Mouse (Mus musculus) embryonic facial prominence, embryonic 10.5 days (tissue): ENCODE measurements around the gene Prrt1. TPM values are rescaled to one million over a fixed set of nuclear protein-coding genes. Genes with fewer than 3 reads are reported as not detected.
A peak's percentile ranks its signal among the peaks of the same experiment; 100 is the strongest.

Experiments
- DNase-seq: peaks from one replicate; pipeline ENCODE4 v3.0.0-alpha.2; 2017; ENCODE audit warnings: low spot score
- H3K27ac ChIP-seq: fragments of 300-500 bp; sonication (generic); replicated peaks from 2 replicates; pipeline ENCODE4 v1.5.1; 2016; ENCODE audit warnings: mild to moderate bottlenecking
- H3K27me3 ChIP-seq: fragments of 300-500 bp; sonication (generic); replicated peaks from 2 replicates; pipeline ENCODE4 v1.6.1; 2016; ENCODE audit warnings: low read depth, mild to moderate bottlenecking; ENCODE audit not compliant: poor library complexity, severe bottlenecking
- H3K36me3 ChIP-seq: fragments of 300-500 bp; sonication (generic); replicated peaks from 2 replicates; pipeline ENCODE4 v1.6.1; 2016; ENCODE audit warnings: mild to moderate bottlenecking, moderate library complexity
- H3K4me1 ChIP-seq: fragments of 300-500 bp; sonication (generic); 2 replicates; pipeline ENCODE4 v1.6.1; 2016
- H3K4me3 ChIP-seq: fragments of 300-500 bp; sonication (generic); 2 replicates; pipeline ENCODE4 v1.5.1; 2016; ENCODE audit warnings: mild to moderate bottlenecking, moderate library complexity
- H3K9me3 ChIP-seq: fragments of 300-500 bp; sonication (generic); 2 replicates; pipeline ENCODE4 v1.6.1; 2016; ENCODE audit warnings: mild to moderate bottlenecking
- WGBS: fragments of 180-500 bp; shearing (Covaris S2); methylation state at CpG from one replicate; pipeline ENCODE4 v1.1.7; 2016; 5-methylcytosine and 5-hydroxymethylcytosine counted together
- polyA plus RNA-seq: library from polyadenylated mRNA; unstranded; fragments of >200 nt; fragmentation: Nextera tagmentation; extraction: Ambion mirVana; gene quantifications from 2 replicates; pipeline ENCODE4 v1.2.1, GENCODE M21; 2016

Prrt1 gene
- polyA plus RNA-seq, 1 experiment from 2014 or later = 0.12 TPM

DNA sequence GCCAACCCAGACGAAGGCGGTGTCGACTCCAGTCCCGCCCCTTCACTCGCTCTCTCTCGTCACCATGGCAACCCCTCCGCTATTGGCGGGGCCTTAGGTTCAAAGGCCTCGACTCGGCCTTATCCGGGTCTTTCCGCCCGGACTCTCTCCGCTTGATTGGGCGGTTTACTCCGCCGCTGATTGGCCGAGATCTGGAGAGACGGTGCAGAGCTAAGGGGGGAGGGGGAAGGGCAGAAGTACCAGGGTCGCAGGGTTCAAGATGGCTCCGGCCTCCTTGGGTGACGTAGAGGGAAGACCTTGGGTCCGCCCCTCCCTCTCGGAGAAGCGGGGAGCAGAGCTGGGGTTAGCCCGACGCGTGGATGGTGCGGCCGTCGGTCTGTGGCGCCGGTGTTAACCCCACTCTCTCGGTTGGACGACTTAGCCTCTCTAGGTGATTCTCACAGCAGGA is 25.2 kb upstream of the Prrt1 start, which contains the start of gene Agpat1:
TSS of gene Agpat1 (plus strand) at position 202 of the 448 bp plus-strand sequence.
- Histone ChIP-seq H3K9me3 (no peaks in the 10 kb centered on the region), H3K4me3 (peak within 1 kb of the TSS; percentile 96), H3K4me1 (peaks cover 56% of the 10 kb centered on the region), H3K27ac (peak within 1 kb of the TSS; percentile 95), H3K27me3 (no peaks in the 10 kb centered on the region), H3K36me3 (peaks cover 41% of the 10 kb centered on the region)
- WGBS = under 1% methylated on average over 35 of the region's 35 CpGs
- peak; percentile 100 for DNase-seq

DNA sequence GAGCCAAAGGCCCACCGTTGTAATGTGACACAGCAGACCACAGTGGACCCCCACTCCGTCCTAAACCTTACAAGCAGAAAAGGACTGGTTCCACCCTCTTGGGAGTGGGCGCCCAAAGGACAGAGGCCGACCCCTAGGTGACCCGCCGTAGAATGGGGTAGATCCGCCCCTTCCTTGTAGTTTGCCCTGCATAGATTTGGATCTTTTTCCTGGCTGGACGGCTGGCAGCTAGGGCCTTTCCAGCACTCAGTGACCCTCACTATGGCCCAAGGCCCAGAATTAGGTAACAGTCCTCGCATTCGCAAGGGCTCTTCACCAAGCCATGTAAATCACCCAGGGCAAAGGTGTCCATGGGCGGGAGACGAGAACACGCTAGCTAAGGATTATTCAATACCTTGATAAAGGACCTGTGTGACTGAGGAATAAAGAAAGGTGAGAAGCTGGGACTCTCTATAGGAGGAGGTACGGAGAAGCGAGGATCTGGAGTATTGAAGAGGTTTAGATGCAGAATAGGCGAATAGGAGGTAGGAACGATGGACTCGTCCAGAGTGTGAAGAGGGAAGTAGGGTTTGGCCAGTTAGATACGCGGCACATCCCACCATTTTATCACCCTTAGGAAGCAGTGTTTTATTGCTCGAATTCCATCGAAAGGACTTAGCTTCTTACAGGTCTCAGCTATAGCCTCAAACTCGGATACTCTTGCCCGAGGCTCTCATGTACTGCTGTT is 24.7 kb upstream of the Prrt1 start:
- DNase-seq = no peak
- WGBS = 18% methylated on average over 24 of the region's 24 CpGs
- H3K9me3 ChIP-seq = no peaks in the 10 kb centered on the region
- peak overlapping the region; percentile 96 for H3K4me3 ChIP-seq
- no peaks in the 10 kb centered on the region for H3K27me3 ChIP-seq
- peaks cover 41% of the 10 kb centered on the region for H3K36me3 ChIP-seq
- H3K27ac ChIP-seq = peak overlapping the region; percentile 95
- H3K4me1 ChIP-seq = peaks cover 52% of the 10 kb centered on the region

DNA sequence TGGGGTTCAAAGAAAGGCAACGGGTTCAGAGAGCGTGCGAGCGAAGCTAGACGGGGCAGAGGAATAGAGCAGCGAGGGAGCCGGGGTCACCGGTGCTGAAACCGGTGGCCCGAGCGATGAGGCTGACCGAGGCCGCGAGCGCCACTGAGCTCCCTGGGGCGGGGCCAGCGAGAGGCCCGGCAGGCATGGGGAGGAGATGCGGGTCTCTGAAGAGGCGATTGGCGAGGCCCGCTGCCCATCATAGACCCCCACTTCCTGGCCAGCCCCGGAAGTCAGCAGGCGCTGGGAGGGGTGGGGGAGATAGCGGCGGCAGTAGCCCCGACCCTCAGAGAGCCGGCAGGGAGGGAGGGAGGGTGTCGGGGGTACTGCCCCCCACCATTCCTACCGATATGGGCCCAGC is 23.7 kb upstream of the Prrt1 start:
- H3K9me3 ChIP-seq = no peaks in the 10 kb centered on the region
- no peaks in the 10 kb centered on the region for H3K27me3 ChIP-seq
- under 1% methylated on average over 30 of the region's 30 CpGs for WGBS
- H3K4me3 ChIP-seq = peak overlapping the region; percentile 96
- H3K36me3 ChIP-seq = peaks cover 40% of the 10 kb centered on the region
- DNase-seq = peak; percentile 97
- H3K4me1 ChIP-seq = peaks cover 52% of the 10 kb centered on the region
- H3K27ac ChIP-seq = peak overlapping the region; percentile 95

DNA sequence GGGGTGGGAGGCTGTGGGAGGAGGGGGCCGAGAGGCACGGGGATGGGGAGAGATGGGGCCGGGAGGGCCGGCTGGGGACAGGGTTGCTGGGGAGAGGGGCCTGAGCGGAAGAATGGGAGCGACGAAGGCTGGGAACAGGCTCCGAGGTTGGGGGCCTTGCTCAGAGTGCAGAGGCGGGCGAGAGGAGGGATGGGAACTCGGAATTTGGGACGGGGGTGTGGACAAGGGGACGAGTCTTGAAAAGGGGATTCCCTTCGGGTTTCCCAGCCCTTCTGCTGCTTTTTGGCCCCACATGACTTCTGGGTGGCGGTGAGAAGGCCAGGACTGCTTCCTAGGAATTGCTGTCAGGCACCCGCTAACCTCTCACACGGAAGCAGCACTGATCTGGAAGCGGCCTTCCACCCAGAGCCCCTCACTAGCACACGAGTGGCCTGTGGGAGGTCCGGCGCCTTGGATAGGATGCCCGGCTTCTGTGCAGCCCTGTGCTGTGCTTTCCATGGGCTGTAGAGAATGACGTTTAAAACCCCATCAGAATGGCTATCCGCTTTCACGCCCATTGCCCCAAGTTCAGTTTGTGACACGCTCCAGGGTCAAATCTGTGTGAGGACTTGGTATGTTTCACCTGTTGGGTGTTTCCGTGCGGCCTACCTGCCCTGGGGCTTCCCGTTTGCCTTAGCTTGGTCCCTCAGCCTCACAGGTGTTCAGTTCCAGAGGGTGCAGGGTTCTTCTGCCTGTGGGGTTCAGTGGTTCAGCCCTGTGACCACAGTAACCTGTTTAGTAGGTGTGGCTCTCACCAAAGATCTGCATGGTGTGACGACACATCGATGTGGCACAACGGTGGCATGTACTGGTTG is 22.9 kb upstream of the Prrt1 start:
- 18% methylated on average over 32 of the region's 32 CpGs for WGBS
- Histone ChIP-seq H3K27me3 (no peaks in the 10 kb centered on the region), H3K4me1 (peaks cover 52% of the 10 kb centered on the region), H3K36me3 (peaks cover 40% of the 10 kb centered on the region), H3K4me3 (peak overlapping the region; percentile 96), H3K9me3 (no peaks in the 10 kb centered on the region), H3K27ac (peak overlapping the region; percentile 95)
- no peak for DNase-seq

DNA sequence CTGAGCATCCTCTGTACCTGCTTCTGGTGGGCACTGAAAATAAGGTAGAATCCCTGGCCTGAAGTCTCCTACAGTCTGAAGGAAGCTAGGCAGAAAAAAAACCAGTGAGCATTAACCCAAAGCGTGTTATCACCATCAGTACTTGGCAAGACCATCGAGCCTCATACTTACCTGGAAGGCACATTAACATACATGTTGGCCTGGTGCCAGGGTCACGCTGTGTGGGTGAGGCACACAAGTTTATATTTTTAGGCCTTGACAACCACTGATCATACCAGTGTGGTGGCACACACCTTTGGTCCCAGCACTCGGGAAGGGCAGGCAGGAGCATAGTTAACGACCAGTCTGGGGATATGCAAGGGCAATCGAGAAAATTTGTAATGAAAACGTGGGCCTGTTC is 21.3 kb upstream of the Prrt1 start:
- 87% methylated on average over 7 of the region's 7 CpGs for WGBS
- H3K4me3 ChIP-seq = peak overlapping the region; percentile 96; the same call in 1 of the 2 replicates
- no peak for DNase-seq
- H3K4me1 ChIP-seq = peaks cover 40% of the 10 kb centered on the region
- H3K36me3 ChIP-seq = peaks cover 47% of the 10 kb centered on the region
- H3K9me3 ChIP-seq = no peaks in the 10 kb centered on the region
- no peaks in the 10 kb centered on the region for H3K27me3 ChIP-seq
- no peak overlapping the region for H3K27ac ChIP-seq

DNA sequence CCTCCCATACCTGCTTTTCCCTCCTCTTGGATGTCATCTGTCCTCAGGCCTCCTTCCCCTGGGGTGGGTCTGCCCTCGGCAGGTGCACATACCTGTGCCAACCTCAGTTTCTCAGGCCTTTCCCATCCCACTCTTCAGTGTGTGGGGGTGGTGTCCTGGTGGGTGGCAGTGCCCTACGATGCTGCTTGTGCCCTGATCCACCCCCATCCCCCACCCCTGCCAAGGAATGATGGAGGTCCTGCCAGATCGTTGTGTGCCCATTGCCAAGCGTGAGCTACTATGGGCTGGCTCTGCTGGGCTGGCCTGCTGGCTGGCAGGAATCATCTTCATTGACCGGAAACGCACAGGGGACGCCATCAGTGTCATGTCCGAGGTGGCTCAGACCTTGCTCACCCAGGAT is 18.3 kb upstream of the Prrt1 start:
- H3K4me3 ChIP-seq = no peak overlapping the region
- H3K27me3 ChIP-seq = no peaks in the 10 kb centered on the region
- DNase-seq = no peak
- H3K36me3 ChIP-seq = peaks cover 78% of the 10 kb centered on the region
- 94% methylated on average over 8 of the region's 8 CpGs for WGBS
- no peak overlapping the region for H3K27ac ChIP-seq
- peaks cover 30% of the 10 kb centered on the region for H3K4me1 ChIP-seq
- H3K9me3 ChIP-seq = no peaks in the 10 kb centered on the region

DNA sequence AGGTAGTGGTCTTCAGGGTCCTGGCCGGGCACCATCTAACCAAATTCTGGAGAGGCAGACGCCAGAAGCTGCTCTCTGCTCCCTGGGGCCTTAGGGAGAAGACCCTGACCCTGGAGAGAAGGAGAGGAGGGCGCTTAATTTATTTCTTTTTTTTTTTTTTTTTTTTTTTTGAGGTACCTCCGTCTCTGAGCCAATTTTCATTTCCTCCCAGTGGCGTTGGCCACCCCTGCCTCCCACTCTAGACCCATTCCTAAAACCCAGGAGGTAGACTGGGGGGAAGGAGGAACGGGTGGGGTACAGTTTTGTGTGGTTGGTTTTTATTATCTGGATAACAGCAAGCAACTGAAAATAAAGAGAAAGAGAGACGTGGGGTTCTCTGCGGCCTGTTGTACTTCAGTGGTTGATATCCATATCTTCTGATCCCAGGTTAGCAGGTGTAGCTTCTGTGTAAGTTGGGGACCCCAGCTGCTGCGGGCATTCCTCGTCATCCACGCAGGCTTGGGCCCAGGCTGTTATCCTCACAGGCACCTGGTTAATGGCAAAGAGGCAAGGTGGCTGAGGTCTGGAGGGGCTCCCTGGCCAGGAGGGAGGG is 16.2 kb upstream of the Prrt1 start:
- 89% methylated on average over 11 of the region's 11 CpGs for WGBS
- H3K4me3 ChIP-seq = peak overlapping the region; percentile 6; the same call in 1 of the 2 replicates
- no peak overlapping the region for H3K27ac ChIP-seq
- DNase-seq = no peak
- peaks cover 86% of the 10 kb centered on the region for H3K36me3 ChIP-seq
- peaks cover 18% of the 10 kb centered on the region for H3K4me1 ChIP-seq
- no peaks in the 10 kb centered on the region for H3K9me3 ChIP-seq
- H3K27me3 ChIP-seq = no peaks in the 10 kb centered on the region

DNA sequence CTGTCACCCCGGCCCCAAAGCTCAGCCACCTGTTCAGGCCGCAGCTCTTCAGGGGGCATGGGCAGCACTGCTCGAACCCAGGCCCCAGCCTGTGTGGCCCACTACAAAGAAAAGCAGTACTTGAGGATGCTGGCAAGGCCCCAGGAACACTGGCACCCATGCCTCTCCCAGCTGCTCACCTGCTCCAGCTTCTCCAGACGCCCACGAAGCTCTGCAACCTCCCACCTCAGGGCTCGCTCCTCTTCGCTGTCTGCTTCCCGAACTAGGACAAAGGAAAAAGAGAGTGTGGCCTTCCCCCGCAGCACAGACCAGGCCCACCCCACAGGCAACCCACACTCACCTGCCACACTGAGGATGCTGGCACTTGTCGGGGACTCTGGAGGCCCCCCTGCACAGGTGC is 15.5 kb upstream of the Prrt1 start:
- H3K4me1 ChIP-seq = peaks cover 14% of the 10 kb centered on the region
- no peak overlapping the region; the same call in 1 of the 2 replicates for H3K27ac ChIP-seq
- WGBS = 91% methylated on average over 10 of the region's 10 CpGs
- no peaks in the 10 kb centered on the region for H3K27me3 ChIP-seq
- no peak for DNase-seq
- peak overlapping the region; percentile 6; the same call in 1 of the 2 replicates for H3K4me3 ChIP-seq
- H3K9me3 ChIP-seq = no peaks in the 10 kb centered on the region
- peaks cover 80% of the 10 kb centered on the region for H3K36me3 ChIP-seq

DNA sequence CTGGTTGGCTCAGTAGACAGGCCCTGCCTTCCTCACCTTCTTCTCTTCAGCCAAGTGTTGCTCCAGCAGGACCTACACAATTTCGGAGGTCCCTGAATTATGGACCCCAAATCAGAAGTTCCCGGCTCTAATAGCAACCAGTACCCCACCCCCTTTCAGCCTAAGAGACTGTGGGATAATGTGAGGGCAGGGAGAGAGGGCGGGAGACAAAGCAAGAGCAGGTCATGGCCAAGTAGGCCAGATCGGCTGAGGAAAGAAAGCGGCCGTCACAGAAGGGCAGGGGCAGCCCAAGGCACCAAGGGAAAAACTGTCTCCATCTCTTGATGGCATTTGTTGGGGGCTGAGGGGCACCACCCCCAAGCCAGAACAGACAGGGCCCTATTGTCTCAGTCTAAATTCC is 13.5 kb upstream of the Prrt1 start, which contains the start of gene Egfl8:
TSS of gene Egfl8 (minus strand) at position 101 of the 400 bp plus-strand sequence.
- Histone ChIP-seq H3K4me3 (0 out of 2 replicates have a peak within 1 kb of the TSS, but pooled peaks have one; percentile 9), H3K27me3 (no peaks in the 10 kb centered on the region), H3K36me3 (peaks cover 74% of the 10 kb centered on the region), H3K4me1 (peaks cover 14% of the 10 kb centered on the region), H3K9me3 (no peaks in the 10 kb centered on the region), H3K27ac (peak within 1 kb of the TSS; percentile 69)
- DNase-seq = no peak
- 54% methylated on average over 6 of the region's 6 CpGs for WGBS

DNA sequence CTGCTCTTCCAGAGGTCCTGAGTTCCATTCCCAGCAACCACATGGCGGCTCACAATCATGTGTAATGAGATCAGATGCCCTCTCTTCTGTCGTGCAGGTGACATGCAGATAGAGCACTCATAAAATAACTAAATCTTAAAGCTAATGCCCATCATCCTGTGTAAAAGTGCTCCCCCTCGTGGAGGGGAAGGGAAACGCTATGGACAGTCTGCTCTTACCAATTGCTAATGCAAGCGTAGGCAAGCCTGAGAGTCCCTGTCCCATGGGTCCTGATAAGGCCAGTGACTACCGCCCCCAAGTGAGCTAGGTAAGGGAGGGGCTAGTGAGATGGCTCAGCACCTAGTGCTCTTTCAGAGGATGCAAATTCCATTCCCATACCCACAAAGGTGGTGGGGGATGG is 10.3 kb upstream of the Prrt1 start:
- no peaks in the 10 kb centered on the region for H3K27me3 ChIP-seq
- peaks cover 71% of the 10 kb centered on the region for H3K36me3 ChIP-seq
- no peaks in the 10 kb centered on the region for H3K9me3 ChIP-seq
- 22% methylated on average over 6 of the region's 6 CpGs for WGBS
- H3K27ac ChIP-seq = no peak overlapping the region
- peak; percentile 70 for DNase-seq
- no peak overlapping the region for H3K4me3 ChIP-seq
- H3K4me1 ChIP-seq = peaks cover 14% of the 10 kb centered on the region

DNA sequence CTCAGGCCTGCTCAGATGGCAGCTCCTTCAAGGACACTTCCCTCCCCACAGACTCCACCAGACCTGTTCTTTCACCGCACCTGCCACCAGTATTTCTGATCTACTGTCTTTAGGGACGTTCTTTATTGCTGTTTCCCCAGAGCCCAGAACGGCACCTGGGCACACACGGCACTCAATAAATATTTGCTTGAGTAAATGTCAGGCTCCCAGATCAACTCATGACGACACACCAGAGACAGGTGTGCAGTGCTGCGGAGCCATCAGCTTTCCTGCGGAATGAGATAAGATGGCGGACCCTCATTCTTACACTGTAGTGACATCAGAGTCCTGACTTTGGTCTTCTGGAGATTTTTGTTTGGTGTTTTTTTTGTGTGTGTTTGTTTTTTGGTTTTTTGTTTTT is 8.3 kb upstream of the Prrt1 start:
- Histone ChIP-seq H3K27ac (no peak overlapping the region), H3K36me3 (peaks cover 63% of the 10 kb centered on the region), H3K4me1 (peaks cover 12% of the 10 kb centered on the region), H3K9me3 (no peaks in the 10 kb centered on the region), H3K4me3 (no peak overlapping the region), H3K27me3 (no peaks in the 10 kb centered on the region)
- no peak for DNase-seq
- 94% methylated on average over 8 of the region's 8 CpGs for WGBS

DNA sequence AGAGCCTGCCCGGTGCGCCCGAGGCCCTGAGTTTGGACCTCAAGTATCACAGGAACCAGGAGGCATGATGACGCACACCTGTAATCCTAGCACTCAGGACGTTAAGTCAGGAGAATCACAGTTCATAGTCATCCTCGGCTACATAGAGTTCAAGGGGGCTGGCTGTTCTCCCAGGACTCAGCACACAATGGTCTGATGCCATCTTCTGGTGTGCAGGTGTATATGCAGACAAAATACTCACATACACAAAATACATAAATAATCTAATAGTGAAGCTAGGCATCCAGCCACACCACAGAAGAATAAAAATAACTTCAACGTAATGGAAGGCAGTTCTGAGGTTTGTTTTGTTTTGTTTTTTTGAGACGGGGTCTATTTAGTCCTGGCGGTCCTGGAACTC is 6.2 kb upstream of the Prrt1 start:
- WGBS = 89% methylated on average over 9 of the region's 9 CpGs
- Histone ChIP-seq H3K36me3 (peaks cover 46% of the 10 kb centered on the region), H3K4me3 (no peak overlapping the region), H3K9me3 (no peaks in the 10 kb centered on the region), H3K27ac (no peak overlapping the region), H3K4me1 (peaks cover 23% of the 10 kb centered on the region), H3K27me3 (no peaks in the 10 kb centered on the region)
- no peak for DNase-seq
